Mouse (Mus musculus) liver, postnatal 0 days (tissue): ENCODE results near the gene Olfr1275. TPM values are rescaled to one million over a fixed set of nuclear protein-coding genes. Genes with fewer than 3 reads are reported as not detected.

Experiments
- ATAC-seq: fragments of 200-750 bp; cut with Nextera tagmentation; 2 replicates; pipeline ENCODE4 v1.8.0; 2017; ENCODE audit warnings: mild to moderate bottlenecking, moderate library complexity
- DNase-seq: peaks from one replicate; pipeline ENCODE4 v3.0.0-alpha.2; 2016
- H3K27ac ChIP-seq: fragments of 300-500 bp; sonication (generic); 2 replicates; pipeline ENCODE4 v1.5.1; 2014; ENCODE audit warnings: antibody characterized with exemption, moderate library complexity, mild to moderate bottlenecking, low read depth
- H3K27me3 ChIP-seq: fragments of 300-500 bp; sonication (generic); 2 replicates; pipeline ENCODE4 v1.6.1; 2014; ENCODE audit warnings: low read length, control low read depth, mixed read lengths; ENCODE audit not compliant: insufficient read depth
- H3K36me3 ChIP-seq: fragments of 300-500 bp; sonication (generic); replicated peaks from 2 replicates; pipeline ENCODE4 v1.6.1; 2014; ENCODE audit warnings: mild to moderate bottlenecking, control low read depth, low read length, moderate library complexity, mixed read lengths; ENCODE audit not compliant: insufficient read depth
- H3K4me1 ChIP-seq: fragments of 300-500 bp; sonication (generic); 2 replicates; pipeline ENCODE4 v1.6.1; 2014; ENCODE audit warnings: antibody characterized with exemption, mild to moderate bottlenecking, control low read depth; ENCODE audit not compliant: insufficient read depth
- H3K4me2 ChIP-seq: fragments of 300-500 bp; sonication (generic); 2 replicates; pipeline ENCODE4 v1.6.1; 2014; ENCODE audit warnings: low read depth, mild to moderate bottlenecking, low read length, moderate library complexity, mixed read lengths
- H3K4me3 ChIP-seq: fragments of 300-500 bp; sonication (generic); 2 replicates; pipeline ENCODE4 v1.5.1; 2014; ENCODE audit warnings: low read depth, low read length
- H3K9ac ChIP-seq: fragments of 300-500 bp; sonication (generic); replicated peaks from 2 replicates; pipeline ENCODE4 v1.6.1; 2014; ENCODE audit warnings: mild to moderate bottlenecking, moderate library complexity
- H3K9me3 ChIP-seq: fragments of 300-500 bp; sonication (generic); 2 replicates; pipeline ENCODE4 v1.6.1; 2016; ENCODE audit warnings: mild to moderate bottlenecking, control low read depth, low read length, mixed read lengths
- CTCF ChIP-seq: sonication (generic); IDR thresholded peaks from 2 replicates; pipeline ENCODE4 v1.5.1; 2016; ENCODE audit warnings: antibody characterized with exemption, low read depth
- EP300 ChIP-seq: IDR thresholded peaks from 2 replicates; pipeline ENCODE4 v1.6.1; 2016; ENCODE audit warnings: antibody characterized with exemption, low read depth, mild to moderate bottlenecking
- WGBS: fragments of 180-500 bp; shearing (Covaris S2); extraction: QIAGEN DNeasy Blood & Tissue Kit; methylation state at CpG from one replicate; pipeline ENCODE4 v1.1.7; 2014; ENCODE audit not compliant: insufficient replicate concordance; 5-methylcytosine and 5-hydroxymethylcytosine counted together
- polyA plus RNA-seq: library from polyadenylated mRNA; unstranded; fragments of >200 nt; fragmentation: Nextera tagmentation; extraction: Ambion mirVana; gene quantifications from 2 replicates; pipeline ENCODE4 v1.2.1, GENCODE M21; 2015

The Olfr1275 gene
- polyA plus RNA-seq = not detected in 2 replicates

GRCm38 (mm10) chr2:111235186-111235585, at the start of gene Olfr1275:
Olfr1275 (minus strand) TSS chr2:111235286.
- 74% methylated on average over 1 of the region's 1 CpGs for WGBS
- TF ChIP-seq EP300 (no peak), CTCF (no peak)

DNA sequence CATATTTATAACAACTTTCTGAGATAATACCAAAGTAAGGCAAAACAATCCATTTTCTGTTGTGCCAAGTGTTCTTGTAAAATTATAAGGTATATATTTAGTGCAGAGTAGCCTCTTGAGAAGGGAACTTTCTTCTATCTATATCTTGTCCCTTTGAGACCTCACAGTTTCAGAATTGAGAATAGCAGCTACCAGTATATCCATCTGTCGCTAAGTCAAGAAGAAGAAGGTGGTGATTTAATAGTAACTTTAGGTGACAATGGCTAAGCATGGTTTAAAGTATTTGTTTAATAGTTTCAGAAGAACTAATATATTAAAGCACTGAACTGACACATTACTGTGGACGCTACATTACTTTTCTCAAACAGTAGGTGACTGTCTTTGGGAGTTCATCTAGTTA, 38.9 kb upstream of the Olfr1275 start, which contains the start of gene Olfr1277:
Olfr1277 (minus strand) TSS at position 101 of the 400 bp plus-strand sequence.
- Histone ChIP-seq H3K4me2 (no peak within 1 kb of the TSS), H3K9me3 (no peaks in the 10 kb centered on the region), H3K9ac (no peak within 1 kb of the TSS), H3K4me1 (no peaks in the 10 kb centered on the region), H3K27ac (no peak within 1 kb of the TSS), H3K36me3 (no peaks in the 10 kb centered on the region), H3K27me3 (no peaks in the 10 kb centered on the region), H3K4me3 (no peak within 1 kb of the TSS)
- TF ChIP-seq EP300 (no peak), CTCF (no peak)
- WGBS = 61% methylated on average over 2 of the region's 2 CpGs
- DNase-seq (no peak), ATAC-seq (no peak)

More at GRCm38 (mm10) chr2:111235186-111235585, at the start of gene Olfr1275:
- ATAC-seq = no peak
- no peak within 1 kb of the TSS for H3K9ac ChIP-seq
- no peak for DNase-seq
- H3K4me1 ChIP-seq = no peaks in the 10 kb centered on the region
- no peaks in the 10 kb centered on the region for H3K27me3 ChIP-seq
- H3K4me3 ChIP-seq = no peak within 1 kb of the TSS
- H3K4me2 ChIP-seq = no peak within 1 kb of the TSS
- no peaks in the 10 kb centered on the region for H3K9me3 ChIP-seq
- H3K36me3 ChIP-seq = no peaks in the 10 kb centered on the region
- H3K27ac ChIP-seq = no peak within 1 kb of the TSS

DNA sequence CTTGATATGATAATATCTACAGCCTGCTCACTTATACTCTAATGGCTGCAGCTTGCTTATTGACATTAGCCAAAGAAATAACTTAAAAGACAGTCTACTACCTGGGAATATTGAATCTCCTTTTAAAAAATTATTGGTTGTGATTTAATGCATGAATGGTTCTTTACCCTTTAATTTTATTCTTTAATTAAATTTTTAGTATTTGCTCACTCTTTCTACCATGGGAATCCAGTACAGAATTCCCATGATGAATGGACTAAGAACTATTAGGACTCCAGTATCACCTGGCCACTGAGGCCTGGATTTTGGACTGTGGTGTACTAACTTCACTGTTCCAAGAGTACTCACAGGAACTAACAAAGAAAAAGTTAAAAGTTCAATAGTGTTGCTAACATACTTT, 19.1 kb upstream of the Olfr1275 start, which contains the start of gene Olfr1276:
Olfr1276 (plus strand) TSS at position 301 of the 400 bp plus-strand sequence.
- DNase-seq (no peak), ATAC-seq (no peak)
- Histone ChIP-seq H3K4me2 (no peak within 1 kb of the TSS), H3K27ac (no peak within 1 kb of the TSS), H3K27me3 (no peaks in the 10 kb centered on the region), H3K9me3 (no peaks in the 10 kb centered on the region), H3K4me1 (no peaks in the 10 kb centered on the region), H3K36me3 (no peaks in the 10 kb centered on the region), H3K4me3 (no peak within 1 kb of the TSS), H3K9ac (no peak within 1 kb of the TSS)
- TF ChIP-seq CTCF (no peak), EP300 (no peak)

DNA sequence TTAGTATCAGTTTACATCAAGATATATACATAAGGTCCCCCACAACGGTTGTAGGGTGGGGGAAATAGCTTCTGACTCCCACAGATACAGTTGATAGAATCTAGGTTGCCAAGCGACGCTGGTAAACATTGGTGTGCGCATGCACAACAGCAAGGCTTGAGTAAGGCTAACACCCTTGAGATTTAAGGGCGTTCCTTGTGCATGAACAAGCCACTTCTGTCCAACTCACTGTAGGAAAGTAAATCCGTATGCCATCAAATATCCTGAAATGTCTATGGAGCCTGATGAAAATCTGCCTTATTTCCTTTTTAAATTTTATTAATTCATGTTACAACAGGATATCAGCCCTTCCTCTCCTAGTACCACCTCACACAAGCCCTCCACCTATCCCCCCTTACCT, 5.6 kb downstream of the Olfr1275 start, which contains the start of gene 4930430A15Rik:
4930430A15Rik (minus strand) TSS at position 101 of the 400 bp plus-strand sequence.
- no peak within 1 kb of the TSS for H3K4me2 ChIP-seq
- H3K36me3 ChIP-seq = no peaks in the 10 kb centered on the region
- no peaks in the 10 kb centered on the region for H3K9me3 ChIP-seq
- 75% methylated on average over 6 of the region's 6 CpGs for WGBS
- no peak within 1 kb of the TSS for H3K4me3 ChIP-seq
- H3K27ac ChIP-seq = no peak within 1 kb of the TSS
- TF ChIP-seq EP300 (no peak), CTCF (no peak)
- H3K9ac ChIP-seq = no peak within 1 kb of the TSS
- no peak for ATAC-seq
- no peaks in the 10 kb centered on the region for H3K4me1 ChIP-seq
- no peak for DNase-seq
- no peaks in the 10 kb centered on the region for H3K27me3 ChIP-seq

DNA sequence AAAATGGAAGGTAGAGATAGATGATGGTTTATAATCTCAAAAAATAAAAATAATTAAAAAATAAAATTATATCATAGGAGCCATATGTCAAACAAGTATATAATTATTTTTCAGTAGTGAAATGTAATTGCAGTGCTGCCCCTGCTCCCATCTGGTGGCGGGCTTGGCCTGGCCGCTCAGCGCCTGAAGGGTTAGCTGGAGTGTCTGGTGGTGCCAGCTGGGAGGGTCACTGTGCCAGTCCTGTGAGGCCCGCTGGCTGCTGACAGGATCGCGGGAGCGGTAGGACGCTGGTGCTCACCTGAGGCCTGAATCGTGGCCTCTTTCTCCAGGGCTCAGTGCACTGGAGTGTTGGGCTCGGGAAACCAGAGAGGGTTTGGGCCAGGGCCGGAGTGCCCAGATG, 53.0 kb downstream of the Olfr1275 start:
- Histone ChIP-seq H3K9me3 (0 out of 2 replicates have a peak, but pooled peaks cover 2% of the 10 kb centered on the region), H3K27me3 (no peaks in the 10 kb centered on the region), H3K4me1 (no peaks in the 10 kb centered on the region), H3K36me3 (no peaks in the 10 kb centered on the region), H3K27ac (no peak overlapping the region), H3K4me2 (no peak overlapping the region), H3K4me3 (no peak overlapping the region), H3K9ac (no peak overlapping the region)
- TF ChIP-seq CTCF = no peak
- TF ChIP-seq EP300 = no peak
- 92% methylated on average over 11 of the region's 11 CpGs for WGBS
- ATAC-seq (no peak), DNase-seq (no peak)

Other genes with a start within 250 kb of the Olfr1275 start
- gene Gm13941, start 129.3 kb downstream of the Olfr1275 start, polyA plus RNA-seq = not detected in 2 replicates
- not detected in 2 replicates for gene Gm15130, start 82.3 kb downstream of the Olfr1275 start, polyA plus RNA-seq
- not detected in 2 replicates for gene 4930430A15Rik, start 5.7 kb downstream of the Olfr1275 start, polyA plus RNA-seq
- not detected in 2 replicates for gene Olfr1276, start 19.2 kb upstream of the Olfr1275 start, polyA plus RNA-seq
- gene Olfr1277, start 38.8 kb upstream of the Olfr1275 start, polyA plus RNA-seq = not detected in 2 replicates
- not detected in 2 replicates for gene Olfr1278, start 54.9 kb upstream of the Olfr1275 start, polyA plus RNA-seq
- gene Olfr1279, start 65.3 kb upstream of the Olfr1275 start, polyA plus RNA-seq = not detected in 2 replicates
- not detected in 2 replicates for gene Olfr1280, start 78.7 kb upstream of the Olfr1275 start, polyA plus RNA-seq
- not detected in 2 replicates for gene Olfr1281, start 91.2 kb upstream of the Olfr1275 start, polyA plus RNA-seq
- gene Olfr1282, start 100.8 kb upstream of the Olfr1275 start, polyA plus RNA-seq = not detected in 2 replicates
- gene Olfr1283, start 131.5 kb upstream of the Olfr1275 start, polyA plus RNA-seq = not detected in 2 replicates
- not detected in 2 replicates for gene Olfr1284, start 140.2 kb upstream of the Olfr1275 start, polyA plus RNA-seq
- not detected in 2 replicates for gene Olfr1286, start 187.8 kb upstream of the Olfr1275 start, polyA plus RNA-seq
- gene Olfr1287, start 213.9 kb upstream of the Olfr1275 start, polyA plus RNA-seq = not detected in 2 replicates
- not detected in 2 replicates for gene Olfr1288, start 238.8 kb upstream of the Olfr1275 start, polyA plus RNA-seq
- not detected in 2 replicates for gene Olfr1289, start 245.5 kb upstream of the Olfr1275 start, polyA plus RNA-seq